Mouse (Mus musculus) heart, embryonic 14.5 days (tissue): ENCODE data around the gene 9130213A22Rik. TPM values are rescaled to one million over a fixed set of nuclear protein-coding genes. Genes with fewer than 3 reads are reported as not detected.

Experiments
- ATAC-seq: fragments of 200-750 bp; cut with Nextera tagmentation; 2 replicates; pipeline ENCODE4 v1.8.0; 2017; ENCODE audit warnings: low read depth, moderate TSS enrichment; ENCODE audit not compliant: insufficient number of reproducible peaks, insufficient read depth, low FRiP score
- H3K27ac ChIP-seq, 2 experiments: fragments of 200-500 bp in 1 of 2; fragments of 300-500 bp in 1 of 2; sonication (generic) in 1 of 2; replicated peaks in 1 of 2; 2 replicates each; pipeline ENCODE4 v1.5.1; 2012 to 2014; ENCODE audit warnings: low read depth in 2 of 2, low read length in 2 of 2, control low read depth in 1 of 2, mild to moderate bottlenecking in 1 of 2, mixed read lengths in 1 of 2; ENCODE audit not compliant: control insufficient read depth in 1 of 2, insufficient read depth in 1 of 2
- H3K27me3 ChIP-seq: fragments of 300-500 bp; sonication (generic); 2 replicates; pipeline ENCODE4 v1.6.1; 2014; ENCODE audit warnings: mild to moderate bottlenecking, low read length, control low read depth; ENCODE audit not compliant: control insufficient read depth, insufficient read depth
- H3K36me3 ChIP-seq: fragments of 300-500 bp; sonication (generic); 2 replicates; pipeline ENCODE4 v1.6.1; 2014; ENCODE audit warnings: mild to moderate bottlenecking, control low read depth, low read length, mixed read lengths; ENCODE audit not compliant: control insufficient read depth, insufficient read depth
- H3K4me1 ChIP-seq, 2 experiments: fragments of 200-500 bp in 1 of 2; fragments of 300-500 bp in 1 of 2; sonication (generic) in 1 of 2; 2 replicates each; pipeline ENCODE4 v1.6.1; 2012 to 2014; ENCODE audit warnings: low read length in 2 of 2, control low read depth in 1 of 2, mixed read lengths in 1 of 2; ENCODE audit not compliant: control insufficient read depth in 2 of 2, insufficient read depth in 2 of 2
- H3K4me2 ChIP-seq: fragments of 300-500 bp; sonication (generic); 2 replicates; pipeline ENCODE4 v1.6.1; 2014; ENCODE audit warnings: mild to moderate bottlenecking, low read length
- H3K4me3 ChIP-seq, 2 experiments: fragments of 200-500 bp in 1 of 2; fragments of 300-500 bp in 1 of 2; sonication (generic) in 1 of 2; 2 replicates each; pipeline ENCODE4 v1.5.1; 2012 to 2014; ENCODE audit warnings: low read length in 2 of 2, mild to moderate bottlenecking in 2 of 2, control low read depth in 1 of 2, low read depth in 1 of 2, moderate library complexity in 1 of 2; ENCODE audit not compliant: control insufficient read depth in 1 of 2, insufficient read depth in 1 of 2
- H3K9ac ChIP-seq: fragments of 300-500 bp; sonication (generic); 2 replicates; pipeline ENCODE4 v1.6.1; 2014; ENCODE audit warnings: mild to moderate bottlenecking, low read length
- H3K9me3 ChIP-seq: fragments of 300-500 bp; sonication (generic); 2 replicates; pipeline ENCODE4 v1.6.1; 2016; ENCODE audit warnings: low read length, control low read depth; ENCODE audit not compliant: control insufficient read depth
- WGBS: fragments of 180-500 bp; shearing (Covaris S2); extraction: QIAGEN DNeasy Blood & Tissue Kit; methylation state at CpG from one replicate; pipeline ENCODE4 v1.1.7; 2014; 5-methylcytosine and 5-hydroxymethylcytosine counted together
- polyA plus RNA-seq: library from polyadenylated mRNA; unstranded; fragments of >200 nt; fragmentation: Nextera tagmentation; extraction: Ambion mirVana; gene quantifications from 2 replicates; pipeline ENCODE4 v1.2.1, GENCODE M21; 2014

9130213A22Rik gene
- polyA plus RNA-seq, 1 experiment from 2014 or later: 0.28 TPM

DNA sequence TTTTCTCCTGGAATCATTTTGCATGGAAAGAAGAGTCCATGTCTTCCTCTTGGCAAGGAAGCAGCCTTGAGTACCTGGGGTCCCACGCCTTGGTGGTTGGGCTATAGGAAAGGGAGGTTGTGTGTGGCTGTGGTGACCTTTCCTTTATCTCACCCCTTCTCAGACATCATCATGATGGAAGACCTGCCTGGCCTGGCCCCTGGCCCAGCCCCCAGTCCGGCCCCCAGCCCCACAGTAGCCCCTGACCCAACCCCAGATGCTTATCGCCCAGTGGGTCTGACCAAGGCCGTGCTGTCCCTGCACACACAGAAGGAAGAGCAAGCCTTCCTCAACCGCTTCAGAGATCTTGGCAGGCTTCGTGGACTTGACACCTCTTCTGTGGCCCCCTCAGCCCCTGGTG, 17.2 kb downstream of the 9130213A22Rik start:
- H3K27ac ChIP-seq: no peak overlapping the region
- no peaks in the 10 kb centered on the region for H3K9me3 ChIP-seq
- WGBS: 89% methylated on average over 6 of the region's 6 CpGs
- no peak overlapping the region for H3K9ac ChIP-seq
- no peak for ATAC-seq
- H3K4me1 ChIP-seq: peaks cover 4 to 7% of the 10 kb centered on the region in 2 experiments
- no peak overlapping the region for H3K4me3 ChIP-seq
- no peak overlapping the region for H3K4me2 ChIP-seq
- no peaks in the 10 kb centered on the region for H3K27me3 ChIP-seq
- H3K36me3 ChIP-seq: peaks cover 96% of the 10 kb centered on the region

DNA sequence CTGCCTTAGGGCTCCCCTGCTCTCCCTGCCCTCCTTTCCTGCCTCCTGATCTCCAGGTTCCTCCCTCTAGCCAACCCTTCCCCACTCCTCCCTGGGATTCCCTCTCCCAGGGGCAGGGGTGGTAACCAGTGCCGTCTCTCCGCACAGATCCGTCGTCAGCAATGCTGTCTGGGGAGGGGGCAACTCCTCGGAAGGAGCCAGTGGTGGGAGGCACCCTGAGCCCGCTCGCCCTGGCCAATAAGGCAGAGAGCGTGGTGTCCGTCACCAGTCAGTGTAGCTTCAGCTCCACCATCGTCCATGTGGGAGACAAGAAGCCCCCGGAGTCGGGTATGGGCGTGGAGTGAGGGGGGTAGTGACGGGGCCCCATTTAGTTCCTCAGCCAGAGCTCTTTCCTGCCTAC, 17.9 kb downstream of the 9130213A22Rik start:
- no peak overlapping the region for H3K27ac ChIP-seq
- H3K4me2 ChIP-seq: no peak overlapping the region
- no peak overlapping the region for H3K4me3 ChIP-seq
- no peaks in the 10 kb centered on the region for H3K9me3 ChIP-seq
- H3K9ac ChIP-seq: no peak overlapping the region
- H3K27me3 ChIP-seq: no peaks in the 10 kb centered on the region
- peaks cover 8 to 12% of the 10 kb centered on the region in 2 experiments for H3K4me1 ChIP-seq
- 88% methylated on average over 14 of the region's 14 CpGs for WGBS
- no peak for ATAC-seq
- peaks cover 92% of the 10 kb centered on the region for H3K36me3 ChIP-seq

DNA sequence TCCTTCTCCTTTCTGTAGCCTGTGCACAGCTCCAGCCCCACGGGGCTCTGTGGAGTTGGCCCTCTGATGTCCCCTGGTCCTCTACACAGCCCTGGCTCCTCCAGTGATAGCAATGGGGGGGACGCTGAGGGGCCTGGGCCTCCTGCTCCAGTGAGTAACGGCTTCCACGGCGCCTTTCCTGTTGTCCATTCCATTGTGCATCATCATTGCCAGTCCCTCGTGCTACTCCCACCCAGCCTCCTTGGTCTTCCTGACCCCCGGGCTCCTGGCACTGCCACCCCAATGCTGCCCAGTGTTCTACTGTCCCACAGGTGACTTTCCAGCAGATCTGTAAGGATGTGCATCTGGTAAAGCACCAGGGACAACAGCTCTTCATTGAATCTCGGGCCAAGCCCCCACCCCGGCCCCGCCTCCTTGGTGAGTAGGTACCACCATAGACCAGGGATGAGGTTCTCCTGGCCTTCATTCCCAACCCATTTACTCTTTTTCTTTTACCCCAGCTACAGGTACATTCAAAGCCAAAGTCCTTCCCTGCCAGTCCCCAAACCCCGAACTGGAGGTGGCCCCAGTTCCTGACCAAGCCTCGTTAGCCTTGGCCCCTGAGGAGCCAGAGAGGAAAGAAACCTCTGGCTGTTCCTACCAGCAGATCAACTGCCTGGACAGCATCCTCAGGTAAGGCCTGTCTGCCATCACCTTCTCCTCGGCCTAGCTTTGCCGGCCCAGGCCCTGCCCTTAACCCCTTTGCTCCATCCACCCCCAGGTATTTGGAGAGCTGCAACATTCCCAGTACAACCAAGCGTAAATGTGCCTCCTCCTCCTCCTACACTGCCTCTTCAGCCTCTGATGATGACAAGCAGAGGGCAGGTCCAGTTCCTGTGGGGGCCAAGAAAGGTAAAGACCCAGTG, 18.6 kb downstream of the 9130213A22Rik start:
- no peak for ATAC-seq
- WGBS: 89% methylated on average over 15 of the region's 15 CpGs
- Histone ChIP-seq H3K4me1 (peaks cover 13 to 17% of the 10 kb centered on the region in 2 experiments), H3K27ac (no peak overlapping the region), H3K4me3 (no peak overlapping the region), H3K4me2 (no peak overlapping the region), H3K27me3 (no peaks in the 10 kb centered on the region), H3K9me3 (no peaks in the 10 kb centered on the region), H3K9ac (no peak overlapping the region), H3K36me3 (peaks cover 85% of the 10 kb centered on the region)

DNA sequence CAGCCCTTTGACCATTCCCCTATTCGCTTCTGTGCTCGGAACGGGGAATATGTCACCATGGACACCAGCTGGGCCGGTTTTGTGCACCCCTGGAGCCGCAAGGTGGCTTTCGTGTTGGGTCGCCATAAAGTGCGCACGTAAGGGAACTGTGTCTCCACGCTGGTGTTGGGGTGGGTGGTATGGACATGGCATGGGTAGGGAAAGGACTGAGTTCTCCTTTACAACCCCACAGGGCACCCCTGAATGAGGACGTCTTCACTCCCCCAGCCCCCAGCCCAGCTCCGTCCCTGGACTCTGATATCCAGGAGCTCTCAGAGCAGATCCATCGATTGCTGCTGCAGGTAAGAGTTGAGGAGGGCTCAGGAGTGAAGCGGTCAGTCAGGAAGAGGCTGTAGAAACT, 19.3 kb downstream of the 9130213A22Rik start:
- no peak for ATAC-seq
- Histone ChIP-seq H3K4me2 (no peak overlapping the region), H3K9ac (no peak overlapping the region), H3K4me3 (no peak overlapping the region), H3K27me3 (no peaks in the 10 kb centered on the region), H3K36me3 (peaks cover 78% of the 10 kb centered on the region), H3K9me3 (no peaks in the 10 kb centered on the region), H3K4me1 (peaks cover 19 to 23% of the 10 kb centered on the region in 2 experiments), H3K27ac (no peak overlapping the region)
- 94% methylated on average over 14 of the region's 14 CpGs for WGBS

DNA sequence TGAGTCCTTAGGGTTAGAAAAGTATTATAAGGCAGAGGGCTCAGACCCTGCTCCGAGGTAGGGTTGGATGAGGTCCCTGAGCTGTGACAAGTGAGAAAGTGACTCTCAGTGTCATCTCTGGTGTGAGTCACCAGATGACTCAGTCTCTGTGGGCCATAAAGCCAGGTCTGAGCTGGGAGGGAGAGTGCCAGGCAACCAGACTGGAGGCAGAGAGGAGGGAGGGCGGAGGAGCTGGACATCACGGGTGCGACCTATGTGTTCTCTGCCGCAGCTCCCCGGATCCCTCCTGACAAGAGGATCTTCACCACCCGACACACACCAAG, 20.0 kb downstream of the 9130213A22Rik start:
- WGBS: 90% methylated on average over 7 of the region's 7 CpGs
- H3K36me3 ChIP-seq: peaks cover 71% of the 10 kb centered on the region
- no peak for ATAC-seq
- H3K4me3 ChIP-seq: no peak overlapping the region
- peaks cover 26 to 30% of the 10 kb centered on the region in 2 experiments for H3K4me1 ChIP-seq
- no peaks in the 10 kb centered on the region for H3K9me3 ChIP-seq
- H3K9ac ChIP-seq: no peak overlapping the region
- no peaks in the 10 kb centered on the region for H3K27me3 ChIP-seq
- H3K27ac ChIP-seq: no peak overlapping the region
- H3K4me2 ChIP-seq: no peak overlapping the region

DNA sequence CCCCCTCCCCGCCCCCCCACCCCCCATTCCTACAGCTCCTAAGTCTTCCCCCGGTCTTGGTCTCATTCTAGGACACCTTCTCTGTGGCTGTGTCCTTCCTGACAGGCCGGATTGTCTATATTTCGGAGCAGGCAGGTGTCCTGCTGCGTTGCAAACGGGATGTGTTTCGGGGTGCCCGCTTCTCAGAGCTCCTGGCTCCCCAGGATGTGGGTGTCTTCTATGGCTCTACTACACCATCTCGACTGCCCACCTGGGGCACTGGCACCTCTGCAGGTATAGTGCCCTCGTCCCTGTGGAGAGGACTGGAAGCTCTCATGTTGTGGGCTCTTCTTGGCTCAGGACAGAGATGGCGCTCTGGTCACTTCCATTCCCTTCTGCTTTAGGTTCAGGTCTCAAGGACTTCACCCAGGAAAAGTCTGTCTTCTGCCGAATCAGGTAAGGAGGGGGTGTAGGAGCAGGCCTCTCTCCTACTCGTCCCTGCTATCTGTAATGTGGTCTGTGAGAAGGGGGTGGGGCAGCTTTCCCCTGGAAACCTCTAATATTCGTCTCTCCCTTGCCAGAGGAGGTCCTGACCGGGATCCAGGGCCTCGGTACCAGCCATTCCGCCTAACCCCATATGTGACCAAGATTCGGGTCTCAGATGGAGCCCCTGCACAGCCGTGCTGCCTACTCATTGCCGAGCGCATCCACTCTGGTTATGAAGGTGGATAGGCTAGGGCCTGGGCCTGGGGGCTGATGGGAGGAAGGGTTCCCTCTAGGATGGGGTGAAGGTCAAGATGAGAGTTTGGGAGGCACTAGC, 20.6 kb downstream of the 9130213A22Rik start:
- no peak overlapping the region for H3K4me3 ChIP-seq
- H3K4me1 ChIP-seq: peaks cover 27 to 32% of the 10 kb centered on the region in 2 experiments
- peaks cover 65% of the 10 kb centered on the region for H3K36me3 ChIP-seq
- no peaks in the 10 kb centered on the region for H3K9me3 ChIP-seq
- WGBS: 86% methylated on average over 21 of the region's 21 CpGs
- no peak for ATAC-seq
- no peaks in the 10 kb centered on the region for H3K27me3 ChIP-seq
- no peak overlapping the region for H3K27ac ChIP-seq
- H3K4me2 ChIP-seq: no peak overlapping the region
- H3K9ac ChIP-seq: no peak overlapping the region

DNA sequence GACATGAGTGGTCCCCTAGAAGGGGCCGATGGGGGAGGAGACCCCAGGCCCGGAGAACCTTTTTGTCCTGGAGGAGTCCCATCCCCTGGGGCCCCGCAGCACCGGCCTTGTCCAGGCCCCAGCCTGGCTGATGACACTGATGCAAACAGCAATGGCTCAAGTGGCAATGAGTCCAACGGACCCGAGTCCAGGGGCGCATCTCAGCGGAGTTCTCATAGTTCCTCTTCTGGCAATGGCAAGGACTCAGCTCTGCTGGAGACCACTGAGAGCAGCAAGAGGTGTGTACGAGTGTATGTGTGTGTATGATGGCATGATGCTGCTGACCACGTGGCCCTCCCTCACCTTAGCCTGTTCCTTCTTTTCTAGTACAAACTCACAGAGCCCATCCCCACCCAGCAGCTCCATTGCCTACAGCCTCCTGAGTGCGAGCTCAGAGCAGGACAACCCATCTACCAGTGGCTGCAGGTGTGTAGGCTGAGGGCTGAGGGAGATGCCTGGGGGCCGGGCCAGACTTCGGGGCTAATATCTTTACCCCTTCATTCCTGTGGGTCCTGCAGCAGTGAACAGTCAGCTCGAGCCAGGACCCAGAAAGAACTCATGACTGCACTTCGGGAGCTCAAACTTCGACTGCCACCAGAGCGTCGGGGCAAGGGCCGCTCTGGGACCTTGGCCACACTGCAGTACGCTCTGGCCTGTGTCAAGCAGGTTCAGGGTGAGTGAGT, 21.6 kb downstream of the 9130213A22Rik start:
- ATAC-seq: no peak

More for the DNA sequence above, 21.6 kb downstream of the 9130213A22Rik start:
- no peaks in the 10 kb centered on the region for H3K27me3 ChIP-seq
- H3K9ac ChIP-seq: peak overlapping the region; percentile 70
- WGBS: 86% methylated on average over 20 of the region's 20 CpGs
- peaks cover 29 to 40% of the 10 kb centered on the region in 2 experiments for H3K4me1 ChIP-seq
- H3K4me3 ChIP-seq: peak overlapping the region in 1 of 2 experiments; percentile 53; a peak in 2 of 4 replicates
- H3K36me3 ChIP-seq: peaks cover 55% of the 10 kb centered on the region
- peak overlapping the region; percentile 79 to 99 for H3K27ac ChIP-seq
- H3K9me3 ChIP-seq: no peaks in the 10 kb centered on the region
- peak overlapping the region; percentile 93 for H3K4me2 ChIP-seq
